Mouse (Mus musculus): ENCODE results near the gene Gas2l3. TPM values are rescaled to one million over a fixed set of nuclear protein-coding genes. Genes with fewer than 3 reads are reported as not detected.

Gas2l3 gene
- not detected in 2 replicates for polyA plus RNA-seq (2012; ENCODE audit: insufficient read depth, insufficient read length, low replicate concordance, missing spikeins)

GRCm38 (mm10) chr10:89443623-89444151 lies at the start of gene Gas2l3:
Gas2l3 (minus strand) TSS chr10:89443967.
- under 1% methylated on average over 39 of the region's 39 CpGs for WGBS
- H3K4me1 ChIP-seq (ENCODE audit: control insufficient read depth, insufficient read depth, low read length), result 0 out of 2 replicates have a peak, but pooled peaks cover 2% of the 10 kb centered on the region
- no peak within 1 kb of the TSS for H3K27ac ChIP-seq (ENCODE audit: insufficient read depth, low read depth, low read length)
- no peak for TF ChIP-seq POLR2A (IDR thresholded peaks at IDR 0.05; ENCODE audit: insufficient read depth, low read depth, low read length)
- no peak for TF ChIP-seq CTCF (IDR thresholded peaks at IDR 0.05; ENCODE audit: insufficient read depth, low read depth, low read length)
- H3K4me3 ChIP-seq (ENCODE audit: insufficient read depth, low read depth, low read length), result peak within 1 kb of the TSS; percentile 62

- no peak overlapping the region for H3K4me3 ChIP-seq (ENCODE audit: insufficient read depth, low read depth, low read length)
- 78% methylated on average over 3 of the region's 3 CpGs for WGBS
- no peak for TF ChIP-seq POLR2A (IDR thresholded peaks at IDR 0.05; ENCODE audit: insufficient read depth, low read depth, low read length)
- TF ChIP-seq CTCF (IDR thresholded peaks at IDR 0.05; ENCODE audit: insufficient read depth, low read depth, low read length), result no peak
- no peak overlapping the region for H3K27ac ChIP-seq (ENCODE audit: insufficient read depth, low read depth, low read length)
- no peaks in the 10 kb centered on the region for H3K4me1 ChIP-seq (ENCODE audit: control insufficient read depth, insufficient read depth, low read length)
These were observed 47.6 kb upstream of the Gas2l3 start for GRCm38 (mm10) chr10:89491321-89491720.

- no peak overlapping the region for H3K27ac ChIP-seq (ENCODE audit: insufficient read depth, low read depth, low read length)
- WGBS, result 94% methylated on average over 3 of the region's 3 CpGs
- no peak for TF ChIP-seq POLR2A (IDR thresholded peaks at IDR 0.05; ENCODE audit: insufficient read depth, low read depth, low read length)
- H3K4me1 ChIP-seq (ENCODE audit: control insufficient read depth, insufficient read depth, low read length), result no peaks in the 10 kb centered on the region
- no peak overlapping the region for H3K4me3 ChIP-seq (ENCODE audit: insufficient read depth, low read depth, low read length)
These were observed 46.5 kb upstream of the Gas2l3 start for GRCm38 (mm10) chr10:89490250-89490649.

- TF ChIP-seq CTCF (IDR thresholded peaks at IDR 0.05; ENCODE audit: insufficient read depth, low read depth, low read length) (no peak), POLR2A (IDR thresholded peaks at IDR 0.05; ENCODE audit: insufficient read depth, low read depth, low read length) (no peak)
- WGBS, result 91% methylated on average over 4 of the region's 4 CpGs
- H3K4me1 ChIP-seq (ENCODE audit: control insufficient read depth, insufficient read depth, low read length), result no peaks in the 10 kb centered on the region
- H3K27ac ChIP-seq (ENCODE audit: insufficient read depth, low read depth, low read length), result no peak overlapping the region
- no peak overlapping the region for H3K4me3 ChIP-seq (ENCODE audit: insufficient read depth, low read depth, low read length)
These were observed 45.7 kb upstream of the Gas2l3 start for GRCm38 (mm10) chr10:89489459-89489858.

GRCm38 (mm10) chr10:89486995-89487742 lies 43.4 kb upstream of the Gas2l3 start:
- no peak overlapping the region for H3K27ac ChIP-seq (ENCODE audit: insufficient read depth, low read depth, low read length)
- 65% methylated on average over 4 of the region's 4 CpGs for WGBS
- H3K4me1 ChIP-seq (ENCODE audit: control insufficient read depth, insufficient read depth, low read length), result no peaks in the 10 kb centered on the region
- TF ChIP-seq POLR2A (IDR thresholded peaks at IDR 0.05; ENCODE audit: insufficient read depth, low read depth, low read length) (no peak), CTCF (IDR thresholded peaks at IDR 0.05; ENCODE audit: insufficient read depth, low read depth, low read length) (no peak)
- H3K4me3 ChIP-seq (ENCODE audit: insufficient read depth, low read depth, low read length), result no peak overlapping the region

GRCm38 (mm10) chr10:89484907-89485306 lies 41.1 kb upstream of the Gas2l3 start:
- H3K27ac ChIP-seq (ENCODE audit: insufficient read depth, low read depth, low read length), result no peak overlapping the region
- H3K4me1 ChIP-seq (ENCODE audit: control insufficient read depth, insufficient read depth, low read length), result no peaks in the 10 kb centered on the region
- TF ChIP-seq POLR2A (IDR thresholded peaks at IDR 0.05; ENCODE audit: insufficient read depth, low read depth, low read length), result no peak
- TF ChIP-seq CTCF (IDR thresholded peaks at IDR 0.05; ENCODE audit: insufficient read depth, low read depth, low read length), result no peak
- no peak overlapping the region for H3K4me3 ChIP-seq (ENCODE audit: insufficient read depth, low read depth, low read length)

GRCm38 (mm10) chr10:89483812-89484602 lies 40.2 kb upstream of the Gas2l3 start:
- TF ChIP-seq CTCF (IDR thresholded peaks at IDR 0.05; ENCODE audit: insufficient read depth, low read depth, low read length), result no peak
- no peaks in the 10 kb centered on the region for H3K4me1 ChIP-seq (ENCODE audit: control insufficient read depth, insufficient read depth, low read length)
- no peak overlapping the region for H3K4me3 ChIP-seq (ENCODE audit: insufficient read depth, low read depth, low read length)
- WGBS, result 94% methylated on average over 18 of the region's 18 CpGs
- no peak overlapping the region for H3K27ac ChIP-seq (ENCODE audit: insufficient read depth, low read depth, low read length)

GRCm38 (mm10) chr10:89483113-89483512 lies 39.3 kb upstream of the Gas2l3 start:
- Histone ChIP-seq H3K27ac (ENCODE audit: insufficient read depth, low read depth, low read length) (no peak overlapping the region), H3K4me1 (ENCODE audit: control insufficient read depth, insufficient read depth, low read length) (no peaks in the 10 kb centered on the region), H3K4me3 (ENCODE audit: insufficient read depth, low read depth, low read length) (no peak overlapping the region)
- WGBS, result 94% methylated on average over 14 of the region's 14 CpGs
- TF ChIP-seq CTCF (IDR thresholded peaks at IDR 0.05; ENCODE audit: insufficient read depth, low read depth, low read length) (no peak), POLR2A (IDR thresholded peaks at IDR 0.05; ENCODE audit: insufficient read depth, low read depth, low read length) (no peak)

GRCm38 (mm10) chr10:89482142-89482681 lies 38.4 kb upstream of the Gas2l3 start:
- Histone ChIP-seq H3K4me3 (ENCODE audit: insufficient read depth, low read depth, low read length) (no peak overlapping the region), H3K4me1 (ENCODE audit: control insufficient read depth, insufficient read depth, low read length) (no peaks in the 10 kb centered on the region), H3K27ac (ENCODE audit: insufficient read depth, low read depth, low read length) (no peak overlapping the region)
- WGBS, result 60% methylated on average over 10 of the region's 10 CpGs
- TF ChIP-seq POLR2A (IDR thresholded peaks at IDR 0.05; ENCODE audit: insufficient read depth, low read depth, low read length), result no peak
- TF ChIP-seq CTCF (IDR thresholded peaks at IDR 0.05; ENCODE audit: insufficient read depth, low read depth, low read length), result no peak

Data from olfactory bulb, adult 2 months (tissue).